Mouse (Mus musculus) large intestine, adult 2 months (tissue): ENCODE results near the gene Ash1l. TPM values are rescaled to one million over a fixed set of nuclear protein-coding genes. Genes with fewer than 3 reads are reported as not detected.

Experiments
- DNase-seq: peaks from one replicate; pipeline ENCODE4 v3.0.0-alpha.2; 2012; ENCODE audit warnings: low read depth, low spot score
- WGBS: fragments of 180-500 bp; shearing (Covaris S2); methylation state at CpG from one replicate; pipeline ENCODE4 v1.1.7; 2018; 5-methylcytosine and 5-hydroxymethylcytosine counted together
- polyA plus RNA-seq: library from polyadenylated mRNA; depleted of rRNA; stranded (reverse); fragments of >200 nt; gene quantifications from 2 replicates; pipeline ENCODE4 v1.2.3, GENCODE M21; 2012; rRNA removed

Gene Ash1l
- polyA plus RNA-seq, 1 experiment, result 3.8 TPM

DNA sequence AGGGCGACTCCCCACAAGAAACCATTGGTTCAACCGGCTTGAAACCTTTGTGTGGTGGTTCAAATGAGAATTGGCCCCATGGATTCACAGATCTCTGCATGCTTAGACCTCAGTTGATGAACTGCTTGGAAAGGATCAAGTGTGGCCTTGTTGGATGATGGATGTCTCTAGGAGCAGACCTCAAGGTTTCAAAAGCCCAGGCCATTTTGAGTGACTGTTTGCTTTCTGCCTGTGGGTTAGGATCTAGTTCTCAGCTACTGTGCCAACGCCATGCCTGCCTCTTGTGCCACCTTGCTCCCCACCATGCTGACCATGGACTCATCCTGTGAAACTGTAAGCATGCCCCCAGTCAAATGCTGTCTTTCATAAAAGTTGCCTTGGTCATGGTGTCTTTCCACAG lies 175.6 kb downstream of the Ash1l start:
- no peak for DNase-seq
- 91% methylated on average over 3 of the region's 3 CpGs for WGBS

Other genes starting within 250 kb of the Ash1l start
- 30.6 and 38.7 TPM in 2 replicates for gene Rit1, start 233.8 kb upstream of the Ash1l start, polyA plus RNA-seq
- 4.7 and 4.9 TPM in 2 replicates for gene Syt11, start 175.5 kb upstream of the Ash1l start, polyA plus RNA-seq
- 9.4 and 12.2 TPM in 2 replicates for gene Gon4l, start 115.4 kb upstream of the Ash1l start, polyA plus RNA-seq
- gene Msto1, start 36.6 kb upstream of the Ash1l start, polyA plus RNA-seq, result 18.4 and 18.8 TPM in 2 replicates
- gene Dap3, start 559 bp downstream of the Ash1l start, polyA plus RNA-seq, result 44.8 and 46.9 TPM in 2 replicates
- 43.8 and 48.1 TPM in 2 replicates for gene Rusc1, start 142.7 kb downstream of the Ash1l start, polyA plus RNA-seq
- not detected in 2 replicates for gene Gm43738, start 150.5 kb downstream of the Ash1l start, polyA plus RNA-seq
- gene Fdps, start 151.3 kb downstream of the Ash1l start, polyA plus RNA-seq, result 160 and 206 TPM in 2 replicates
- gene Pklr, start 185.5 kb downstream of the Ash1l start, polyA plus RNA-seq, result 181 and 448 TPM in 2 replicates
- gene Hcn3, start 209.6 kb downstream of the Ash1l start, polyA plus RNA-seq, result 0.48 and 0.52 TPM in 2 replicates
- 41.1 and 53.0 TPM in 2 replicates for gene Clk2, start 214.2 kb downstream of the Ash1l start, polyA plus RNA-seq
- gene Scamp3, start 226.9 kb downstream of the Ash1l start, polyA plus RNA-seq, result 88.5 and 107 TPM in 2 replicates
- 23.0 and 30.1 TPM in 2 replicates for gene Fam189b, start 232.5 kb downstream of the Ash1l start, polyA plus RNA-seq